Mouse (Mus musculus): ENCODE data around the gene Tmem41a. TPM values are rescaled to one million over a fixed set of nuclear protein-coding genes. Genes with fewer than 3 reads are reported as not detected.

The Tmem41a gene
- total RNA-seq, 4 experiments from 2014 or later = 11.1 to 17.8 (median 14.1) TPM

DNA sequence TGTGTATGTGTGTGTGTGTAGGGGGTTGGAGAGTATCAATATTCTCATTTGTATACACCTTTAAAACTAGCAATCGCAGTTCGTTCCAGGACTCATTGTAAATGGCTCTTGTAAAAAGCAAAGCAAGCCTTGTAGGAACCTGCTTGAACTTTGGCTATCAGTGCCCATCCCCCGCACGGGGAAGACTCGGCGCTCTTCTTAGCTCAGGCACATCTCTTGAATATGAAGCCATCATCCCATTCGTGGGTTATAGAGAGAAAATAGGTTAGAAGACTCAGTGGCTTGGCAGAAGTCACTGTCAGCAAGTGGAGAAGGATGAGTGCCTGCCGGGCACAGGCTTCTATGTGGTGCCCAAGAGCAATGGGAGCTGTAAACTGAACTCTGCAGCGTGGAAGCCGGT, 42.7 kb downstream of the Tmem41a start:
- no peak for DNase-seq (ENCODE audit: low spot score)

DNA sequence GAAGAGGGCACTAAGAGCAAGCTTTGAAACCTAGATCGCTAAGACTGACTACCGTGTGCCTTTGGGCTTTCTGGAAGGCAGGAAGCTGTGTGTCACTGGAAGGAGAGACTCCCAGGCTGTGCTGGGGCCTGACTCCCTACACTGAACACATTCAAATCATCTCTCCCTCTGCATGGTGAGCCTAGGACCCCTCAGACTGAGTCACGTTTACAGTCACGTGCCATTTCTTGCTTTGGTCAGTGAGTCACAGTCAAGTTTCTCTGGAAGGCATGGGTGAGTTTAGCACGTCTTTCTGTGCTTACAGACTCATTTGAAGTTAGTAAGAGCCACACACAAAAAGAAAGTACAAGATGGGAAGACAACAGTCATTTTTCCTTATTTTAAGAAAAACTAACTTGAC, 46.1 kb downstream of the Tmem41a start:
- DNase-seq (ENCODE audit: low spot score) = no peak

DNA sequence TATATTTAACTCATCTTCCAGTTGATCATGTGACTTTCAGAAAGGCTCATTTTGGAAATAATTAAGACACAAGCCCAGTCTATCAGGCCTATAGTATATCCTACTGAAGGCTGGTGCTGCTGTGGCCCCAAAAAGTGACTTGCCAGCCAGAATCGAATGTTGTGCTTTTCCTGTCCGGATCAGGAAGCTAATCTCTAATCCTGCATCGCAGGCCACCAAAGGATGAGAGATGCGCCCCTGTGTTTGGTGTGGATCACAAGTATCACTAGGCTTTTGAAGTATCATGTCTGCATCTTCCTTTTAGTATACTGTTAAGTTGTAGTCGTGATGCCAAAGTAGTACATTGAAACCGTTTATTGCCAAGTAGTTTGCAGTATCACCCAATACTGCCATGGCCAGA, 53.5 kb downstream of the Tmem41a start:
- no peak for DNase-seq (ENCODE audit: low spot score)

DNA sequence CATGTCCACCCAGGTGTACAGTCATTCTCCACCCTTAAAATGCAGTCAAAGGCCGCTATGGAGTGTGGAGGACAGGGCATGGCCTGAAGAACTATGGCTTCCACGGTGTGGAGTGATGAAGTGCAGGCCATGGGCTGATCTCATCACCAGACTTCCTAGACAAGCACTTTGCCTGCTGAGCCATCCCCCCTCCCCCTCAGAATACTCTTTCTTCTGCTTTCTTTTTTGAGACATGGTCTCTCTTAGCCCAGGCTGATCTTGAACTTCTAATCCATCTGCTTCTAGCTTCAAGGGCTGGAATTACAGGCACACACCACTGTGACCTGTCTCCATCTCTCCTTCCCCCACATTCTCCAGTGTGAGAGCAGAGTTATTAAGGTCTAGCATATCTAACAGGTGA, 59.8 kb downstream of the Tmem41a start:
- no peak for DNase-seq (ENCODE audit: low spot score)

Other genes starting within 250 kb of the Tmem41a start
- 10 to 100 TPM; 10.8 to 17.3 (median 14.3) TPM for gene Ehhadh, start 159.7 kb downstream of the Tmem41a start, total RNA-seq (2022)
- gene Map3k13, start 153.2 kb downstream of the Tmem41a start, total RNA-seq (2022) = 1 to 10 TPM in 1 of 4 experiments, under 1 TPM in 3; 0.78 to 1.5 (median 0.84) TPM
- gene Liph, start 48.1 kb upstream of the Tmem41a start, total RNA-seq (2022) = not detected
- gene Senp2, start 61.9 kb upstream of the Tmem41a start, total RNA-seq (2022) = 10 to 100 TPM; 21.7 to 28.2 (median 27.1) TPM
- gene Igf2bp2, start 215.7 kb upstream of the Tmem41a start, total RNA-seq (2022) = 1 to 10 TPM; 3.6 to 4.4 (median 3.9) TPM

Data from heart, adult 8-10 months (tissue).